Mouse (Mus musculus) lung, embryonic 14.5 days (tissue): ENCODE data around the gene Itpk1. TPM values are rescaled to one million over a fixed set of nuclear protein-coding genes. Genes with fewer than 3 reads are reported as not detected.

Experiments
- ATAC-seq: fragments of 200-750 bp; cut with Nextera tagmentation; 2 replicates; pipeline ENCODE4 v1.8.0; 2017; ENCODE audit warnings: mild to moderate bottlenecking, moderate TSS enrichment, moderate library complexity; ENCODE audit not compliant: insufficient read depth
- DNase-seq: peaks from one replicate; pipeline ENCODE4 v3.0.0-alpha.2; 2015
- H3K27ac ChIP-seq: fragments of 300-500 bp; sonication (generic); 2 replicates; pipeline ENCODE4 v1.5.1; 2014; ENCODE audit warnings: low read depth, mild to moderate bottlenecking, moderate library complexity
- H3K27me3 ChIP-seq: fragments of 300-500 bp; sonication (generic); 2 replicates; pipeline ENCODE4 v1.6.1; 2014; ENCODE audit warnings: low read length, control low read depth; ENCODE audit not compliant: insufficient read depth
- H3K36me3 ChIP-seq: fragments of 300-500 bp; sonication (generic); 2 replicates; pipeline ENCODE4 v1.6.1; 2014; ENCODE audit warnings: control low read depth; ENCODE audit not compliant: insufficient read depth
- H3K4me1 ChIP-seq: fragments of 300-500 bp; sonication (generic); 2 replicates; pipeline ENCODE4 v1.6.1; 2014; ENCODE audit warnings: antibody characterized with exemption, control low read depth; ENCODE audit not compliant: insufficient read depth
- H3K4me2 ChIP-seq: fragments of 300-500 bp; sonication (generic); 2 replicates; pipeline ENCODE4 v1.6.1; 2014; ENCODE audit warnings: mild to moderate bottlenecking
- H3K4me3 ChIP-seq: fragments of 300-500 bp; sonication (generic); 2 replicates; pipeline ENCODE4 v1.5.1; 2014; ENCODE audit warnings: low read depth, low read length
- H3K9ac ChIP-seq: fragments of 300-500 bp; sonication (generic); 2 replicates; pipeline ENCODE4 v1.6.1; 2014
- H3K9me3 ChIP-seq: fragments of 300-500 bp; sonication (generic); 2 replicates; pipeline ENCODE4 v1.6.1; 2016; ENCODE audit warnings: low read depth, low read length, control low read depth
- CTCF ChIP-seq: IDR thresholded peaks from 2 replicates; pipeline ENCODE4 v1.5.1; 2016; ENCODE audit warnings: antibody characterized with exemption, low read depth
- whole genome bisulfite sequencing: fragments of 180-500 bp; shearing (Covaris S2); extraction: QIAGEN DNeasy Blood & Tissue Kit; methylation state at CpG from one replicate; pipeline ENCODE4 v1.1.7; 2014; 5-methylcytosine and 5-hydroxymethylcytosine counted together
- polyA plus RNA-seq: library from polyadenylated mRNA; unstranded; fragments of >200 nt; fragmentation: Nextera tagmentation; extraction: Ambion mirVana; gene quantifications from 2 replicates; pipeline ENCODE4 v1.2.1, GENCODE M21; 2014

Itpk1 gene
- polyA plus RNA-seq, 1 experiment from 2014 or later, result 8.4 TPM

GRCm38 (mm10) chr12:102652420-102652819, 52.3 kb downstream of the Itpk1 start:
- Histone ChIP-seq H3K27ac (no peak overlapping the region), H3K36me3 (no peaks in the 10 kb centered on the region), H3K4me3 (no peak overlapping the region), H3K4me2 (no peak overlapping the region), H3K9me3 (no peaks in the 10 kb centered on the region), H3K27me3 (no peaks in the 10 kb centered on the region), H3K9ac (no peak overlapping the region), H3K4me1 (no peaks in the 10 kb centered on the region)
- no peak for ATAC-seq
- DNase-seq, result no peak
- no peak for TF ChIP-seq CTCF
- 21% methylated on average over 8 of the region's 8 CpGs for WGBS

GRCm38 (mm10) chr12:102651871-102652270, 52.9 kb downstream of the Itpk1 start:
- Histone ChIP-seq H3K4me3 (no peak overlapping the region), H3K36me3 (no peaks in the 10 kb centered on the region), H3K27ac (no peak overlapping the region), H3K9ac (no peak overlapping the region), H3K4me1 (0 out of 2 replicates have a peak, but pooled peaks cover 3% of the 10 kb centered on the region), H3K9me3 (no peaks in the 10 kb centered on the region), H3K4me2 (no peak overlapping the region), H3K27me3 (no peaks in the 10 kb centered on the region)
- ATAC-seq, result no peak
- no peak for DNase-seq
- WGBS, result 62% methylated on average over 8 of the region's 8 CpGs
- no peak for TF ChIP-seq CTCF

DNA sequence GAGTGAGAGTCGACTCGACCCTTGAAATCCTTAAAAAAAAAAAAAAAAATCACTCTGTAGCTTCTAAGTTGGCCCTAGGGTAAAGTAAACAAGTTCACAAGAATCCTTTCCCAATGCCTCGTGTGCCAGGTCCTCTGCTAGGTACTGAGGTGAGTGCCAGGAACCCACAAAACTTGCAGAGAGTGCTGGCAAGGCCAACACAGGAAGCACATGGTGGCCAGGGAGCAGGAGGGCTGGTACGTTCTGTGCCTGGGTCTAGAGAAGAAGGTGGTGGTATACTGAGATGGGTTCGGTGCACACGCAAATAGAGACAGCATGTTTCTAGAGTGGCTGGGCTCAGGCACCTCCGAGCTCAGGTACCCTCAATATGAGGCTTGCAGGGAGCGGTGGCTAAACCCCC, 53.3 kb downstream of the Itpk1 start:
- TF ChIP-seq CTCF, result no peak
- H3K9me3 ChIP-seq, result no peaks in the 10 kb centered on the region
- H3K36me3 ChIP-seq, result no peaks in the 10 kb centered on the region
- no peak overlapping the region for H3K4me2 ChIP-seq
- DNase-seq (no peak), ATAC-seq (no peak)
- H3K27me3 ChIP-seq, result no peaks in the 10 kb centered on the region
- H3K4me1 ChIP-seq, result 0 out of 2 replicates have a peak, but pooled peaks cover 3% of the 10 kb centered on the region
- no peak overlapping the region for H3K27ac ChIP-seq
- H3K9ac ChIP-seq, result no peak overlapping the region
- no peak overlapping the region for H3K4me3 ChIP-seq
- 64% methylated on average over 8 of the region's 8 CpGs for WGBS

DNA sequence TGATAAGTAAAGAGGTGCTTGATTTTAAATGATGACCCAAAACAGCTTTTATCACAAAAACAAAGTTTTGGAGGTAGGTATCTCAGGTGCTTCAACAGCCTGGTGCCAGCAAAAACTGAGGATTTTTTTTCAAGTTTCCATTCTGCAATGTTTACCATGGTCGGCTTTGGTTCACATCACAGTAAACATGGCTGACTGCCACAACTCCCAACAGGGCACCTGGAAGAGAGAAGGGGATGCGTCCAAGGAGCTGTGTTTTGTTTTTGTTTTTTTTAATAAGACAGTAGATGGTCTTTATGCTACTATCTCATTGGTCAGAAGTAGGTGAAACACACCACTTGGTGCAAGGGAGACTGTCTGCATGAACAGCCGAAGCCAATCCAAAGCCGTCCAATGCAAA, 54.1 kb downstream of the Itpk1 start:
- H3K9ac ChIP-seq, result no peak overlapping the region
- H3K36me3 ChIP-seq, result no peaks in the 10 kb centered on the region
- H3K4me3 ChIP-seq, result no peak overlapping the region
- ATAC-seq, result no peak
- H3K27me3 ChIP-seq, result no peaks in the 10 kb centered on the region
- TF ChIP-seq CTCF, result no peak
- H3K27ac ChIP-seq, result no peak overlapping the region
- 0 out of 2 replicates have a peak, but pooled peaks cover 3% of the 10 kb centered on the region for H3K4me1 ChIP-seq
- WGBS, result 82% methylated on average over 4 of the region's 4 CpGs
- no peak for DNase-seq
- no peak overlapping the region for H3K4me2 ChIP-seq
- H3K9me3 ChIP-seq, result no peaks in the 10 kb centered on the region

- Histone ChIP-seq H3K4me3 (no peak overlapping the region), H3K4me2 (no peak overlapping the region), H3K36me3 (no peaks in the 10 kb centered on the region), H3K9me3 (no peaks in the 10 kb centered on the region), H3K9ac (no peak overlapping the region), H3K4me1 (peaks cover 8% of the 10 kb centered on the region; the same call in 1 of the 2 replicates), H3K27me3 (no peaks in the 10 kb centered on the region), H3K27ac (no peak overlapping the region; the same call in 1 of the 2 replicates)
- ATAC-seq (peak; percentile 68; the same call in 1 of the 2 replicates), DNase-seq (no peak)
- 60% methylated on average over 14 of the region's 14 CpGs for WGBS
- TF ChIP-seq CTCF, result no peak
These were observed 56.7 kb downstream of the Itpk1 start for GRCm38 (mm10) chr12:102647839-102648564.

DNA sequence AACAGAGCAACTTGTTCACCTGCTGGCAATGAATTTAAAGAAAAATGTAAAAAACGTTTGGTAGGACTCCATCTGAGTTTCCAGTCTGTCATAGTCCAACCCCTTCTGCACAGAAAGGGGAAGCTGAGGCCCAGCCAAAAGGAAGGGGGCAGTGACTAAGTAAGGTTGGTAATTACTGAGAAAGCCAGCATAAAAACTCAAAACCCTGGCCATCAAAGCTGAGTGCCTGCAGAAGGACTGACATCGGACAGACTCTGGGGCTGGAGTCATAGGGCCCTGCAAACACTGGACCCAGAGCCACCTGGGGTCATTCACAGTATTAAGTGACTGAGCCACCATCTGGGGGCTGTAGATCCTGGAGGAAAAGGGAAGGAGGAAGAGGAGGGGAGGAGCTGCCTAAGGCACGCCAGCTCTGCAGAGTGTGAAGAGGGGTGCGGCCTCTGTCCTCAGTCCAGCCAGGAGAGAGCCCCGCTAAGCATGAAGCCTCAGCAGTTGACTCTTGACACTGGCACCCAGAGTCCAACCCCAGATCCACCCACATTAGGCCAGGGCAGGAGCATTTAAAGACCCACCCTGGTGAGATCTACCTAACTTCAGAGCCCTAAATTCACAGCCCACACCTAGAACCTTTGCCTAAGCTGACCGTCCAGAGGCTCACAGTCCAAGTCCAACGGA, 58.0 kb downstream of the Itpk1 start:
- Histone ChIP-seq H3K4me3 (no peak overlapping the region), H3K27me3 (no peaks in the 10 kb centered on the region), H3K9ac (no peak overlapping the region), H3K4me2 (no peak overlapping the region), H3K36me3 (no peaks in the 10 kb centered on the region), H3K9me3 (no peaks in the 10 kb centered on the region), H3K27ac (no peak overlapping the region), H3K4me1 (peaks cover 8% of the 10 kb centered on the region; the same call in 1 of the 2 replicates)
- no peak for TF ChIP-seq CTCF
- 70% methylated on average over 7 of the region's 7 CpGs for WGBS
- DNase-seq (no peak), ATAC-seq (no peak)

- Histone ChIP-seq H3K4me2 (no peak overlapping the region), H3K36me3 (no peaks in the 10 kb centered on the region), H3K27me3 (no peaks in the 10 kb centered on the region), H3K9ac (no peak overlapping the region), H3K4me1 (peaks cover 8% of the 10 kb centered on the region; the same call in 1 of the 2 replicates), H3K9me3 (no peaks in the 10 kb centered on the region), H3K27ac (no peak overlapping the region), H3K4me3 (no peak overlapping the region)
- DNase-seq (no peak), ATAC-seq (no peak)
- WGBS, result 83% methylated on average over 6 of the region's 6 CpGs
- TF ChIP-seq CTCF, result no peak
These were observed 58.7 kb downstream of the Itpk1 start for GRCm38 (mm10) chr12:102645911-102646585.
